Mouse (Mus musculus): ENCODE data around the gene Ncbp3.

GRCm38 (mm10) chr11:73007698-73008481 is 39.7 kb upstream of the Ncbp3 start:
- TF ChIP-seq POLR2A (IDR thresholded peaks at IDR 0.05; ENCODE audit: control insufficient read depth, extremely low read depth, insufficient read depth, low read length, poor library complexity): no peak
- TF ChIP-seq CTCF (IDR thresholded peaks at IDR 0.05; ENCODE audit: borderline replicate concordance, control insufficient read depth, extremely low read depth, insufficient read depth, low read length, poor library complexity): peak; percentile 86

All from thymus, adult 2 months (tissue).